Mouse (Mus musculus) heart, embryonic 14.5 days (tissue): ENCODE measurements around the gene Prss54. TPM values are rescaled to one million over a fixed set of nuclear protein-coding genes. Genes with fewer than 3 reads are reported as not detected.

Experiments
- ATAC-seq: fragments of 200-750 bp; cut with Nextera tagmentation; 2 replicates; pipeline ENCODE4 v1.8.0; 2017; ENCODE audit warnings: low read depth, moderate TSS enrichment; ENCODE audit not compliant: insufficient number of reproducible peaks, insufficient read depth, low FRiP score
- H3K27ac ChIP-seq, 2 experiments: fragments of 200-500 bp in 1 of 2; fragments of 300-500 bp in 1 of 2; sonication (generic) in 1 of 2; replicated peaks in 1 of 2; 2 replicates each; pipeline ENCODE4 v1.5.1; 2012 to 2014; ENCODE audit warnings: low read depth in 2 of 2, low read length in 2 of 2, control low read depth in 1 of 2, mild to moderate bottlenecking in 1 of 2, mixed read lengths in 1 of 2; ENCODE audit not compliant: control insufficient read depth in 1 of 2, insufficient read depth in 1 of 2
- H3K27me3 ChIP-seq: fragments of 300-500 bp; sonication (generic); 2 replicates; pipeline ENCODE4 v1.6.1; 2014; ENCODE audit warnings: mild to moderate bottlenecking, low read length, control low read depth; ENCODE audit not compliant: control insufficient read depth, insufficient read depth
- H3K36me3 ChIP-seq: fragments of 300-500 bp; sonication (generic); 2 replicates; pipeline ENCODE4 v1.6.1; 2014; ENCODE audit warnings: mild to moderate bottlenecking, control low read depth, low read length, mixed read lengths; ENCODE audit not compliant: control insufficient read depth, insufficient read depth
- H3K4me1 ChIP-seq, 2 experiments: fragments of 200-500 bp in 1 of 2; fragments of 300-500 bp in 1 of 2; sonication (generic) in 1 of 2; 2 replicates each; pipeline ENCODE4 v1.6.1; 2012 to 2014; ENCODE audit warnings: low read length in 2 of 2, control low read depth in 1 of 2, mixed read lengths in 1 of 2; ENCODE audit not compliant: control insufficient read depth in 2 of 2, insufficient read depth in 2 of 2
- H3K4me2 ChIP-seq: fragments of 300-500 bp; sonication (generic); 2 replicates; pipeline ENCODE4 v1.6.1; 2014; ENCODE audit warnings: mild to moderate bottlenecking, low read length
- H3K4me3 ChIP-seq, 2 experiments: fragments of 200-500 bp in 1 of 2; fragments of 300-500 bp in 1 of 2; sonication (generic) in 1 of 2; 2 replicates each; pipeline ENCODE4 v1.5.1; 2012 to 2014; ENCODE audit warnings: low read length in 2 of 2, mild to moderate bottlenecking in 2 of 2, control low read depth in 1 of 2, low read depth in 1 of 2, moderate library complexity in 1 of 2; ENCODE audit not compliant: control insufficient read depth in 1 of 2, insufficient read depth in 1 of 2
- H3K9ac ChIP-seq: fragments of 300-500 bp; sonication (generic); 2 replicates; pipeline ENCODE4 v1.6.1; 2014; ENCODE audit warnings: mild to moderate bottlenecking, low read length
- H3K9me3 ChIP-seq: fragments of 300-500 bp; sonication (generic); 2 replicates; pipeline ENCODE4 v1.6.1; 2016; ENCODE audit warnings: low read length, control low read depth; ENCODE audit not compliant: control insufficient read depth
- WGBS: fragments of 180-500 bp; shearing (Covaris S2); extraction: QIAGEN DNeasy Blood & Tissue Kit; methylation state at CpG from one replicate; pipeline ENCODE4 v1.1.7; 2014; 5-methylcytosine and 5-hydroxymethylcytosine counted together
- polyA plus RNA-seq: library from polyadenylated mRNA; unstranded; fragments of >200 nt; fragmentation: Nextera tagmentation; extraction: Ambion mirVana; gene quantifications from 2 replicates; pipeline ENCODE4 v1.2.1, GENCODE M21; 2014

Prss54 gene
- polyA plus RNA-seq, 1 experiment from 2014 or later: not detected

GRCm38 (mm10) chr8:95592131-95592780 lies 16.1 kb upstream of the Prss54 start:
- Histone ChIP-seq H3K27ac (no peak overlapping the region), H3K27me3 (no peaks in the 10 kb centered on the region), H3K9ac (no peak overlapping the region), H3K9me3 (0 out of 2 replicates have a peak, but pooled peaks cover 3% of the 10 kb centered on the region), H3K4me3 (no peak overlapping the region), H3K4me2 (no peak overlapping the region), H3K36me3 (no peaks in the 10 kb centered on the region), H3K4me1 (peaks cover 16 to 19% of the 10 kb centered on the region in 2 experiments)
- no peak for ATAC-seq
- 87% methylated on average over 12 of the region's 12 CpGs for WGBS

GRCm38 (mm10) chr8:95590539-95590938 lies 14.4 kb upstream of the Prss54 start:
- H3K27ac ChIP-seq: no peak overlapping the region
- ATAC-seq: no peak
- no peak overlapping the region for H3K9ac ChIP-seq
- H3K36me3 ChIP-seq: no peaks in the 10 kb centered on the region
- no peaks in the 10 kb centered on the region for H3K27me3 ChIP-seq
- no peak overlapping the region for H3K4me2 ChIP-seq
- peaks cover 11 to 13% of the 10 kb centered on the region in 2 experiments for H3K4me1 ChIP-seq
- WGBS: 63% methylated on average over 4 of the region's 4 CpGs
- peaks cover 7% of the 10 kb centered on the region; the same call in 1 of the 2 replicates for H3K9me3 ChIP-seq
- no peak overlapping the region for H3K4me3 ChIP-seq

- Histone ChIP-seq H3K4me2 (no peak overlapping the region), H3K9ac (no peak overlapping the region), H3K27me3 (no peaks in the 10 kb centered on the region), H3K9me3 (peaks cover 7% of the 10 kb centered on the region; the same call in 1 of the 2 replicates), H3K27ac (no peak overlapping the region), H3K4me3 (no peak overlapping the region), H3K36me3 (no peaks in the 10 kb centered on the region), H3K4me1 (peaks cover 8 to 12% of the 10 kb centered on the region in 2 experiments)
- no peak for ATAC-seq
- 65% methylated on average over 10 of the region's 10 CpGs for WGBS
Observed at GRCm38 (mm10) chr8:95589282-95589681, 13.1 kb upstream of the Prss54 start.

GRCm38 (mm10) chr8:95587339-95587738 lies 11.2 kb upstream of the Prss54 start:
- Histone ChIP-seq H3K27me3 (no peaks in the 10 kb centered on the region), H3K4me1 (peaks cover 8 to 12% of the 10 kb centered on the region in 2 experiments), H3K4me2 (peak overlapping the region; percentile 14; the same call in 1 of the 2 replicates), H3K4me3 (no peak overlapping the region), H3K36me3 (no peaks in the 10 kb centered on the region), H3K27ac (peak overlapping the region; percentile 83 to 89), H3K9me3 (peaks cover 7% of the 10 kb centered on the region; the same call in 1 of the 2 replicates), H3K9ac (no peak overlapping the region)
- ATAC-seq: 0 out of 2 replicates have a peak, but pooled peaks have one; percentile 21
- 24% methylated on average over 1 of the region's 1 CpGs for WGBS

GRCm38 (mm10) chr8:95573146-95573545 lies 3.0 kb downstream of the Prss54 start:
- no peak overlapping the region for H3K27ac ChIP-seq
- H3K9me3 ChIP-seq: peaks cover 8% of the 10 kb centered on the region; the same call in 1 of the 2 replicates
- no peaks in the 10 kb centered on the region for H3K27me3 ChIP-seq
- no peak overlapping the region for H3K9ac ChIP-seq
- no peak overlapping the region for H3K4me3 ChIP-seq
- 83% methylated on average over 5 of the region's 5 CpGs for WGBS
- H3K4me2 ChIP-seq: no peak overlapping the region
- no peaks in the 10 kb centered on the region for H3K4me1 ChIP-seq
- no peak for ATAC-seq
- no peaks in the 10 kb centered on the region for H3K36me3 ChIP-seq

- Histone ChIP-seq H3K9ac (no peak overlapping the region), H3K36me3 (no peaks in the 10 kb centered on the region), H3K27ac (no peak overlapping the region), H3K27me3 (no peaks in the 10 kb centered on the region), H3K4me3 (no peak overlapping the region), H3K9me3 (peaks cover 8% of the 10 kb centered on the region; the same call in 1 of the 2 replicates), H3K4me1 (no peaks in the 10 kb centered on the region), H3K4me2 (no peak overlapping the region)
- WGBS: 76% methylated on average over 6 of the region's 6 CpGs
- no peak for ATAC-seq
Observed at GRCm38 (mm10) chr8:95566809-95567208, 9.3 kb downstream of the Prss54 start.

- no peak overlapping the region for H3K4me3 ChIP-seq
- ATAC-seq: no peak
- no peak overlapping the region for H3K4me2 ChIP-seq
- WGBS: 67% methylated on average over 4 of the region's 4 CpGs
- no peaks in the 10 kb centered on the region for H3K27me3 ChIP-seq
- peaks cover 7% of the 10 kb centered on the region; the same call in 1 of the 2 replicates for H3K9me3 ChIP-seq
- no peak overlapping the region for H3K9ac ChIP-seq
- H3K4me1 ChIP-seq: no peaks in the 10 kb centered on the region
- H3K36me3 ChIP-seq: no peaks in the 10 kb centered on the region
- H3K27ac ChIP-seq: no peak overlapping the region
Observed at GRCm38 (mm10) chr8:95566217-95566616, 9.9 kb downstream of the Prss54 start.

GRCm38 (mm10) chr8:95555963-95556362 lies 20.2 kb downstream of the Prss54 start:
- H3K4me1 ChIP-seq: no peaks in the 10 kb centered on the region
- H3K4me3 ChIP-seq: no peak overlapping the region
- H3K27ac ChIP-seq: no peak overlapping the region
- no peaks in the 10 kb centered on the region for H3K27me3 ChIP-seq
- 97% methylated on average over 2 of the region's 2 CpGs for WGBS
- H3K4me2 ChIP-seq: no peak overlapping the region
- H3K9me3 ChIP-seq: no peaks in the 10 kb centered on the region
- H3K36me3 ChIP-seq: no peaks in the 10 kb centered on the region
- H3K9ac ChIP-seq: no peak overlapping the region
- ATAC-seq: no peak
